Mouse (Mus musculus) bone marrow, adult 2 months (tissue): ENCODE data around the gene Hax1.

ENCODE experiments used
- CTCF ChIP-seq: fragments of 200-500 bp; IDR thresholded peaks from 2 replicates; pipeline ENCODE4 v1.5.1; 2011; ENCODE audit warnings: low read length, control low read depth; ENCODE audit not compliant: control insufficient read depth, insufficient read depth
- POLR2A ChIP-seq: fragments of 200-500 bp; IDR thresholded peaks from 2 replicates; pipeline ENCODE4 v1.6.1; 2011; ENCODE audit warnings: low read depth, mild to moderate bottlenecking, control low read depth, low read length, borderline replicate concordance; ENCODE audit not compliant: control insufficient read depth

DNA sequence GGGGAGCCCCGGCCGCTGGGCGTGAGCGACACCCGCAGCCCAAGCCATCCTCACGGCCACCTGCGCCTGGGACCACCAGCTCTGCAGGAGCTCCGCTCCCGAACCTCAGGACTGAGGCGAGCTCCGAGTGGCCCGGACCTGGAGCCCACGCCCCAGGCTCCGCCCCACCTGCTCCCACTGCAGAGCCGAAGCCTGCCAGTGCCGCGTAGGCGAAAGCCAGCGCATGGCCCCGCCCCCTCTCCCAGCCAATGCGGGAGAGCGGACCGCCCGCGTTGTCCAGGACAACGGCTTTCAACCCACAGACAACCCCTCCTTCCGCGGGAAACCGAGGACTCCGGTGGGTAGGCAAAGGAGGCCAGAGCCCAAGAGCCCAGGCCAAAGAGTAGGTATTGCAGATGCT is 38.1 kb downstream of the Hax1 start:
- TF ChIP-seq CTCF (no peak), POLR2A (no peak)
